Mouse (Mus musculus) midbrain, embryonic 15.5 days (tissue): ENCODE results near the gene Ppard. TPM values are rescaled to one million over a fixed set of nuclear protein-coding genes. Genes with fewer than 3 reads are reported as not detected.

Source experiments
- ATAC-seq: fragments of 200-750 bp; cut with Nextera tagmentation; replicated peaks from 2 replicates; pipeline ENCODE4 v1.8.0; 2017; ENCODE audit warnings: moderate TSS enrichment
- H3K27ac ChIP-seq: fragments of 300-500 bp; sonication (generic); 2 replicates; pipeline ENCODE4 v1.5.1; 2015; ENCODE audit warnings: mild to moderate bottlenecking, inconsistent platforms
- H3K27me3 ChIP-seq: fragments of 300-500 bp; sonication (generic); replicated peaks from 2 replicates; pipeline ENCODE4 v1.6.1; 2015; ENCODE audit warnings: inconsistent platforms
- H3K36me3 ChIP-seq: fragments of 300-500 bp; sonication (generic); replicated peaks from 2 replicates; pipeline ENCODE4 v1.6.1; 2015; ENCODE audit warnings: inconsistent platforms
- H3K4me1 ChIP-seq: fragments of 300-500 bp; sonication (generic); 2 replicates; pipeline ENCODE4 v1.6.1; 2015; ENCODE audit warnings: inconsistent platforms
- H3K4me2 ChIP-seq: fragments of 300-500 bp; sonication (generic); 2 replicates; pipeline ENCODE4 v1.6.1; 2015; ENCODE audit warnings: inconsistent platforms, mild to moderate bottlenecking, moderate library complexity
- H3K4me3 ChIP-seq: fragments of 300-500 bp; sonication (generic); 2 replicates; pipeline ENCODE4 v1.5.1; 2015; ENCODE audit warnings: mild to moderate bottlenecking, inconsistent platforms
- H3K9ac ChIP-seq: fragments of 300-500 bp; sonication (generic); 2 replicates; pipeline ENCODE4 v1.6.1; 2015; ENCODE audit warnings: mild to moderate bottlenecking, inconsistent platforms
- H3K9me3 ChIP-seq: fragments of 300-500 bp; sonication (generic); 2 replicates; pipeline ENCODE4 v1.6.1; 2016; ENCODE audit warnings: inconsistent platforms
- WGBS: fragments of 180-500 bp; shearing (Covaris S2); methylation state at CpG from one replicate; pipeline ENCODE4 v1.1.7; 2015; ENCODE audit warnings: mixed read lengths; 5-methylcytosine and 5-hydroxymethylcytosine counted together
- polyA plus RNA-seq: library from polyadenylated mRNA; unstranded; fragments of >200 nt; fragmentation: Nextera tagmentation; extraction: Ambion mirVana; gene quantifications from 2 replicates; pipeline ENCODE4 v1.2.1, GENCODE M21; 2015

The Ppard gene
- polyA plus RNA-seq, 1 experiment from 2014 or later = 1.8 TPM

DNA sequence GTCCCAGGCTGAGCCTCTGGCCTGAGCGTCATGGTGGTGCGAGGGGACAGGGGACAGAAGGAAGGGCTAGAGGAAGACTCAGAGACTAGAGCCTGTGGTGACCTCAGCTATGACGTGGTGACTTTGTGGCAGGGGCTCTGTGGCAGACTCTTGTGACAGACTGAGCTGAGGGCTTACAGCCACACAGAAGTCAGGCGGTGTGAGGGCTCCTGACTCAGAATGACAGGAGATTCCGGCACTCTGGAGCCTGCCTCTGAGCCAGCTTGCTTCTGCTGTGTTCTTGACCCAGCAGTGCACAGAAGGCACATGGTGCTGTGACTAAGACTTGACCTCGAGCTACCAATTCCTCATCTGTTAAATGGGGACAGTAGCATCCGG, 47.9 kb downstream of the Ppard start:
- H3K4me2 ChIP-seq = no peak overlapping the region
- H3K4me1 ChIP-seq = peaks cover 3% of the 10 kb centered on the region; the same call in 1 of the 2 replicates
- H3K27ac ChIP-seq = no peak overlapping the region
- H3K4me3 ChIP-seq = no peak overlapping the region
- 81% methylated on average over 7 of the region's 7 CpGs for WGBS
- H3K9ac ChIP-seq = no peak overlapping the region
- no peaks in the 10 kb centered on the region for H3K27me3 ChIP-seq
- ATAC-seq = no peak
- H3K36me3 ChIP-seq = no peaks in the 10 kb centered on the region
- H3K9me3 ChIP-seq = no peaks in the 10 kb centered on the region

DNA sequence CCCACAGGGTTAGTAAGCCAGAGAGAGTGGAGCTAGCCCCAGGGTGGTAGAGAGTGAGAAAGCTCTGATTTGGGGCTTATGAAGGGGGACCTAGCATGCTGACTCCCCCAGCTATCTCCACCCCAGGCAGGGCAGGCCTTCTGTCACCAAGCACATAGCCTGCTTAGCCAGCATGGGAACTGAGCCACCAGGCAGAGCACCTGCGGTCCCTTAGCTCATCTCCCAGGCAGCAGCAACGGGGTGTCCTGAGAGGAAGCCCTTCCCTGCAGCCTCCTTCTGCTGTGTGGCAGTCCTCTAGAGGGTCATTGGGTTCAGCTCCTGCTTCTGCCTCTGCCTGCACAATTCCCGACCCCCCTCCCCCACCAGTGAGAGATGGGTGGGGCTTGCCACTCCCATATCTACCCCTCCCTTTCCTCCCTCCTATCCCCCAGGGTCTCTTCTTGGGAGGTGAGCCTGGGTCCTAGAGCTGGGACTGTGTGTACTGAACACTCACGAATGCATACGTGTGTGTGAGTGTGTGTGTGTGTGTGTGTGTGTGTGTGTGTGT, 48.4 kb downstream of the Ppard start:
- Histone ChIP-seq H3K27me3 (no peaks in the 10 kb centered on the region), H3K4me2 (no peak overlapping the region), H3K4me1 (peaks cover 5% of the 10 kb centered on the region; the same call in 1 of the 2 replicates), H3K9ac (no peak overlapping the region), H3K36me3 (no peaks in the 10 kb centered on the region), H3K4me3 (no peak overlapping the region), H3K9me3 (no peaks in the 10 kb centered on the region), H3K27ac (no peak overlapping the region)
- 44% methylated on average over 5 of the region's 5 CpGs for WGBS
- no peak for ATAC-seq

GRCm38 (mm10) chr17:28281866-28282441, 49.5 kb downstream of the Ppard start:
- Histone ChIP-seq H3K4me2 (no peak overlapping the region), H3K27ac (no peak overlapping the region), H3K9me3 (no peaks in the 10 kb centered on the region), H3K4me3 (no peak overlapping the region), H3K9ac (no peak overlapping the region), H3K4me1 (peaks cover 7% of the 10 kb centered on the region; the same call in 1 of the 2 replicates), H3K27me3 (no peaks in the 10 kb centered on the region), H3K36me3 (no peaks in the 10 kb centered on the region)
- no peak for ATAC-seq
- 93% methylated on average over 7 of the region's 7 CpGs for WGBS

- Histone ChIP-seq H3K27ac (no peak overlapping the region), H3K9ac (no peak overlapping the region), H3K36me3 (no peaks in the 10 kb centered on the region), H3K4me3 (no peak overlapping the region), H3K27me3 (no peaks in the 10 kb centered on the region), H3K4me2 (no peak overlapping the region), H3K9me3 (no peaks in the 10 kb centered on the region), H3K4me1 (peaks cover 7% of the 10 kb centered on the region; the same call in 1 of the 2 replicates)
- no peak for ATAC-seq
- WGBS = 92% methylated on average over 10 of the region's 10 CpGs
These were observed 50.7 kb downstream of the Ppard start for GRCm38 (mm10) chr17:28283199-28283598.

DNA sequence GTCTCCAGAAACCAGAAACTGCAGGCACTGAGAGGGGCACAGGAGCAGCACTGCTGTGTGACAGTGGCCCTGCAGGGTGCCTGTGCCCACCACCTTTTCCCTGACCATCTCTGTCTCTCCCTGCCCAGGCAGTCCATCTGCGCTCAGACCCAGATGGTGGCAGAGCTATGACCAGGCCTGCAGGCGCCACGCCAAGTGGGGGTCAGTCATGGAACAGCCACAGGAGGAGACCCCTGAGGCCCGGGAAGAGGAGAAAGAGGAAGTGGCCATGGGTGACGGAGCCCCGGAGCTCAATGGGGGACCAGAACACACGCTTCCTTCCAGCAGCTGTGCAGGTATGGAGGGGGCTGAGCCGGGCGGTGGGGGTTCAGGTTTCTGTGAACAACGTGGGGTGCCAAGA, 53.6 kb downstream of the Ppard start:
- H3K4me1 ChIP-seq = 0 out of 2 replicates have a peak, but pooled peaks cover 4% of the 10 kb centered on the region
- H3K9me3 ChIP-seq = no peaks in the 10 kb centered on the region
- no peak for ATAC-seq
- no peak overlapping the region for H3K9ac ChIP-seq
- no peak overlapping the region for H3K4me2 ChIP-seq
- H3K4me3 ChIP-seq = no peak overlapping the region
- H3K36me3 ChIP-seq = no peaks in the 10 kb centered on the region
- H3K27me3 ChIP-seq = no peaks in the 10 kb centered on the region
- 86% methylated on average over 10 of the region's 10 CpGs for WGBS
- H3K27ac ChIP-seq = no peak overlapping the region

DNA sequence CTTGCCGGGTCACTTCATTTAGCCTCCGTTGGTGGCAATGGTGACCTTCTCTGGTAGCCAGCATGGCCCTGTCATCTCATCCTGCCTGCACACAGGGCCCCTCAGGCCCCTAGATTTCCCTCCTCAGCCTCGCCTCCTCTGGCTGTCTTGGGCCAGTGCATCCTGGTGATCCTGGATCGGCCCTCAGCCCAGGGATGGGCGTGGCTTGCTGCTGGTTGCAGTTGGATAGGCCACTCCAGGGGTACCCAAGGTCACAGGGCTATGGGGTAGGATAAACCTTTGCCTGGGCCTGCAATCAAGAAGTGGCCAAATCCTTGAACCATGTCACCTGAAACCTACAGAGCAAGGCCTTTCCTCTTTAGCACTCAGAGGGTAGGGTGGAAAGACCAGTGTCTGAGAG, 54.5 kb downstream of the Ppard start:
- H3K27me3 ChIP-seq = no peaks in the 10 kb centered on the region
- no peaks in the 10 kb centered on the region for H3K36me3 ChIP-seq
- H3K9me3 ChIP-seq = no peaks in the 10 kb centered on the region
- 20% methylated on average over 5 of the region's 5 CpGs for WGBS
- H3K4me3 ChIP-seq = no peak overlapping the region
- H3K27ac ChIP-seq = no peak overlapping the region
- ATAC-seq = no peak
- H3K4me1 ChIP-seq = 0 out of 2 replicates have a peak, but pooled peaks cover 4% of the 10 kb centered on the region
- no peak overlapping the region for H3K4me2 ChIP-seq
- H3K9ac ChIP-seq = no peak overlapping the region

DNA sequence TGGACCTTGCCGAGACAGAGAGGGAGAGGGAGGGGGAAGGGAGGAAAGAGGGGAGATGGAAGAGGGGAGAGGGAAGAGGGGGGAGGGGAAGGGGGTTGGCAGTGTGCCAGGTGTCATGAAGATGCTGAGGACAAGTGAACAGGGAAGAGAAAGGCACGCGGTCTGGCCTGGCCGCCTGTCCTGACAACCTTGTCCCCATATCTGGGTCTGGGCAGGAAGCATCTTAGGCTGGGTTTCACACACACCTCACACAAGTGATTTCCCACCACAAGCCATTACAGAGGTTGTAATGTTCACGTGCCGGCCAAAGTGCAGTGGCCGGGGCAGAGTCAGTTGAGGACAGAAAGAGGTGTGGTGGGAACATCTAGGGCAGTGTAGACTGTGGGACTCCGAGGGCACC, 55.1 kb downstream of the Ppard start:
- no peak for ATAC-seq
- Histone ChIP-seq H3K36me3 (no peaks in the 10 kb centered on the region), H3K9ac (no peak overlapping the region), H3K27me3 (no peaks in the 10 kb centered on the region), H3K4me1 (0 out of 2 replicates have a peak, but pooled peaks cover 4% of the 10 kb centered on the region), H3K27ac (no peak overlapping the region), H3K4me2 (no peak overlapping the region), H3K9me3 (no peaks in the 10 kb centered on the region), H3K4me3 (no peak overlapping the region)
- 68% methylated on average over 8 of the region's 8 CpGs for WGBS

DNA sequence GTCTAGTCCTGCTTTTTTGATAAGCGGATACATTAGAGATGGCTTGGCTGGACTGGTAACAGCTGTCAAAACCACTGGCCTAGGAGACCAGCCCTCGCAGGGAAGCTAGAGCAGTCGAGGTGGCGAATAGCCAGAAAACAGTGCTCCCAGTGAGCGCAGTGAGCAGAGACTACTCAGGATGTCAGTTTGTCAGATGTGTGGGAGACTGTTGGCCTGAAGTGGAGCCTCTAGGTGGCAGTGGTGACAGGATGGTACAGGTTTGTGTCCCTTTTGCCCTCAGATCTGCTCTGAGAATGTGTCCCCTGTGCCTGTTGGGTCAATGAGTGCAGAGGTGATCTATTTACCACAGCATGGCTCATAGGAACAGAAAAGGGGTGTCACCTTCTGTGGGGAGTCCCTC, 55.5 kb downstream of the Ppard start:
- Histone ChIP-seq H3K27ac (no peak overlapping the region), H3K4me3 (no peak overlapping the region), H3K4me1 (0 out of 2 replicates have a peak, but pooled peaks cover 4% of the 10 kb centered on the region), H3K36me3 (no peaks in the 10 kb centered on the region), H3K9me3 (no peaks in the 10 kb centered on the region), H3K4me2 (no peak overlapping the region), H3K27me3 (no peaks in the 10 kb centered on the region), H3K9ac (no peak overlapping the region)
- no peak for ATAC-seq
- WGBS = 73% methylated on average over 5 of the region's 5 CpGs

DNA sequence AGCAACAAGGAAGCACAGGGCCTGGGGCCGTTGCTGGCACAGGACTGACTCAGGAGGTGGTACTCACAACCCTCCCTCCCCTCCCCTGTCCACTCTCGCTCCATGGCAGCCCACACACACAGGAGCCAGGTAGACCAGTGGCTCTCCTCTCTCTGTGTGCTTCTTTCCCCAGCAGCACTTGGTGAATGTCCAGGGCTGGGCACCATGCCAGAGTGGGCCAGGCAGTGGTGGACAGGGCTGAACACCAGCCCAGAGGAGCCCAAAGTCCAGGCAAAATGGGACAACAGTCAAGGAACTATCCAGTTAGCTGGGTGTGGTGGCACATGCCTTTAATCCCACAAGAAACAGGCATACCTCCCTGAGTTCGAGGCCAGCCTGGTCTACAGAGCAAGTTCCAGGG, 57.8 kb downstream of the Ppard start:
- H3K9me3 ChIP-seq = no peaks in the 10 kb centered on the region
- ATAC-seq = no peak
- H3K4me2 ChIP-seq = no peak overlapping the region
- 0 out of 2 replicates have a peak, but pooled peaks cover 7% of the 10 kb centered on the region for H3K4me1 ChIP-seq
- no peaks in the 10 kb centered on the region for H3K27me3 ChIP-seq
- no peak overlapping the region for H3K9ac ChIP-seq
- H3K4me3 ChIP-seq = no peak overlapping the region
- H3K27ac ChIP-seq = no peak overlapping the region
- WGBS = 61% methylated on average over 3 of the region's 3 CpGs
- H3K36me3 ChIP-seq = no peaks in the 10 kb centered on the region

- no peak overlapping the region for H3K4me2 ChIP-seq
- H3K27me3 ChIP-seq = no peaks in the 10 kb centered on the region
- no peak for ATAC-seq
- no peaks in the 10 kb centered on the region for H3K9me3 ChIP-seq
- H3K4me1 ChIP-seq = 0 out of 2 replicates have a peak, but pooled peaks cover 8% of the 10 kb centered on the region
- H3K9ac ChIP-seq = no peak overlapping the region
- no peak overlapping the region for H3K27ac ChIP-seq
- 81% methylated on average over 11 of the region's 11 CpGs for WGBS
- no peaks in the 10 kb centered on the region for H3K36me3 ChIP-seq
- H3K4me3 ChIP-seq = no peak overlapping the region
These were observed 58.2 kb downstream of the Ppard start for GRCm38 (mm10) chr17:28290671-28291070.

GRCm38 (mm10) chr17:28291346-28291745, 58.8 kb downstream of the Ppard start:
- no peak overlapping the region for H3K4me3 ChIP-seq
- no peaks in the 10 kb centered on the region for H3K36me3 ChIP-seq
- H3K4me1 ChIP-seq = 0 out of 2 replicates have a peak, but pooled peaks cover 4% of the 10 kb centered on the region
- H3K4me2 ChIP-seq = no peak overlapping the region
- WGBS = 89% methylated on average over 7 of the region's 7 CpGs
- H3K9ac ChIP-seq = no peak overlapping the region
- H3K27me3 ChIP-seq = no peaks in the 10 kb centered on the region
- no peaks in the 10 kb centered on the region for H3K9me3 ChIP-seq
- no peak overlapping the region for H3K27ac ChIP-seq
- no peak for ATAC-seq

DNA sequence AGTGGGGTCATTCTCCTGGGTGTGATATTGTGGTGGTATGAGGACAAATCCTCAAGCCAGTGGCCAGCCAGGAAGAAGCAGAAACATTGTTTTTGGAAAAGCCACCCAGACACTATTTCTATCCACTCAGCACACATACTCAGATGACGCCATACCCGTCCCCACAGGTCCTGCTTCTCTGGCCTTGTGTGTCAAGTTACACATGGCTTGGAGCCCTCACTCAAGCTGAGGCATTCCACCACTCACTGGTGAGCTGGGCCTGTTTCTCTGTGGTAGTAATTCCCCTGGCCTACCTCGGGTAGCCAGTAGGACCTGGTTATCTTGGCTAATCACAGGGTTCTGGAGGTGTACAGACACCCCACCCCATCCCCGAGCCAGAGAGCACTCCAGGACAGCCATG, 61.2 kb downstream of the Ppard start:
- WGBS = 83% methylated on average over 4 of the region's 4 CpGs
- Histone ChIP-seq H3K4me1 (0 out of 2 replicates have a peak, but pooled peaks cover 4% of the 10 kb centered on the region), H3K4me3 (no peak overlapping the region), H3K27ac (no peak overlapping the region), H3K9me3 (no peaks in the 10 kb centered on the region), H3K4me2 (no peak overlapping the region), H3K9ac (no peak overlapping the region), H3K27me3 (no peaks in the 10 kb centered on the region), H3K36me3 (no peaks in the 10 kb centered on the region)
- no peak for ATAC-seq
